Mouse (Mus musculus): ENCODE measurements around the gene Rlim. TPM values are rescaled to one million over a fixed set of nuclear protein-coding genes. Genes with fewer than 3 reads are reported as not detected.

Gene Rlim
- polyA plus RNA-seq, 1 experiment from 2014 or later = 15.5 TPM

- ATAC-seq (peak; percentile 25), DNase-seq (ENCODE audit: low spot score) (peak; percentile 15)
- no peaks in the 10 kb centered on the region for H3K4me1 ChIP-seq (ENCODE audit: insufficient read depth, low read depth, low read length)
- H3K27me3 ChIP-seq (replicated peaks; ENCODE audit: insufficient read depth, low read length) = no peaks in the 10 kb centered on the region
- peak overlapping the region; percentile 97 for H3K27ac ChIP-seq (ENCODE audit: low read length)
- peak overlapping the region; percentile 75 for H3K4me3 ChIP-seq (ENCODE audit: low read depth, low read length)
- 11% methylated on average over 41 of the region's 51 CpGs for WGBS
- H3K36me3 ChIP-seq (ENCODE audit: insufficient read depth, low read length) = no peaks in the 10 kb centered on the region
- peak overlapping the region; percentile 51 for H3K4me2 ChIP-seq (replicated peaks; ENCODE audit: low read depth, low read length)
- H3K9ac ChIP-seq (replicated peaks; ENCODE audit: low read depth) = peak overlapping the region; percentile 80
- no peaks in the 10 kb centered on the region for H3K9me3 ChIP-seq (ENCODE audit: low read length)
- TF ChIP-seq CTCF (IDR thresholded peaks at IDR 0.05) = no peak
- TF ChIP-seq EP300 (IDR thresholded peaks at IDR 0.05) = no peak
These were observed 405 bp downstream of the Rlim start for GRCm38 (mm10) chrX:103980590-103981168.

- 8% methylated on average over 12 of the region's 12 CpGs for WGBS
- peak overlapping the region; percentile 75 for H3K4me3 ChIP-seq (ENCODE audit: low read depth, low read length)
- H3K4me2 ChIP-seq (replicated peaks; ENCODE audit: low read depth, low read length) = peak overlapping the region; percentile 51
- H3K27ac ChIP-seq (ENCODE audit: low read length) = peak overlapping the region; percentile 97
- H3K27me3 ChIP-seq (replicated peaks; ENCODE audit: insufficient read depth, low read length) = no peaks in the 10 kb centered on the region
- H3K36me3 ChIP-seq (ENCODE audit: insufficient read depth, low read length) = no peaks in the 10 kb centered on the region
- peak; percentile 59 for DNase-seq (ENCODE audit: low spot score)
- H3K9me3 ChIP-seq (ENCODE audit: low read length) = no peaks in the 10 kb centered on the region
- ATAC-seq = no peak
- no peak for TF ChIP-seq CTCF (IDR thresholded peaks at IDR 0.05)
- TF ChIP-seq EP300 (IDR thresholded peaks at IDR 0.05) = no peak
- H3K9ac ChIP-seq (replicated peaks; ENCODE audit: low read depth) = peak overlapping the region; percentile 80
- no peaks in the 10 kb centered on the region for H3K4me1 ChIP-seq (ENCODE audit: insufficient read depth, low read depth, low read length)
These were observed 1.0 kb downstream of the Rlim start for GRCm38 (mm10) chrX:103980036-103980435.

GRCm38 (mm10) chrX:103939701-103940100, 41.4 kb downstream of the Rlim start:
- Histone ChIP-seq H3K27me3 (replicated peaks; ENCODE audit: insufficient read depth, low read length) (no peaks in the 10 kb centered on the region), H3K27ac (ENCODE audit: low read length) (no peak overlapping the region), H3K4me1 (ENCODE audit: insufficient read depth, low read depth, low read length) (no peaks in the 10 kb centered on the region), H3K36me3 (ENCODE audit: insufficient read depth, low read length) (no peaks in the 10 kb centered on the region), H3K4me3 (ENCODE audit: low read depth, low read length) (no peak overlapping the region), H3K9me3 (ENCODE audit: low read length) (no peaks in the 10 kb centered on the region), H3K4me2 (replicated peaks; ENCODE audit: low read depth, low read length) (no peak overlapping the region), H3K9ac (replicated peaks; ENCODE audit: low read depth) (no peak overlapping the region)
- ATAC-seq = no peak
- TF ChIP-seq EP300 (IDR thresholded peaks at IDR 0.05) = no peak
- TF ChIP-seq CTCF (IDR thresholded peaks at IDR 0.05) = no peak
- WGBS = 88% methylated on average over 3 of the region's 3 CpGs
- DNase-seq (ENCODE audit: low spot score) = no peak

- Histone ChIP-seq H3K4me2 (replicated peaks; ENCODE audit: low read depth, low read length) (no peak overlapping the region), H3K36me3 (ENCODE audit: insufficient read depth, low read length) (no peaks in the 10 kb centered on the region), H3K27me3 (replicated peaks; ENCODE audit: insufficient read depth, low read length) (no peaks in the 10 kb centered on the region), H3K9me3 (ENCODE audit: low read length) (no peaks in the 10 kb centered on the region), H3K4me3 (ENCODE audit: low read depth, low read length) (no peak overlapping the region), H3K4me1 (ENCODE audit: insufficient read depth, low read depth, low read length) (no peaks in the 10 kb centered on the region), H3K27ac (ENCODE audit: low read length) (no peak overlapping the region), H3K9ac (replicated peaks; ENCODE audit: low read depth) (no peak overlapping the region)
- 17% methylated on average over 3 of the region's 3 CpGs for WGBS
- ATAC-seq (no peak), DNase-seq (ENCODE audit: low spot score) (peak; percentile 30)
- TF ChIP-seq CTCF (IDR thresholded peaks at IDR 0.05) = peak; percentile 56
- no peak for TF ChIP-seq EP300 (IDR thresholded peaks at IDR 0.05)
These were observed 43.8 kb downstream of the Rlim start for GRCm38 (mm10) chrX:103937333-103937732.

- no peak for DNase-seq (ENCODE audit: low spot score)
- ATAC-seq = no peak
- Histone ChIP-seq H3K4me1 (ENCODE audit: insufficient read depth, low read depth, low read length) (no peaks in the 10 kb centered on the region), H3K9me3 (ENCODE audit: low read length) (no peaks in the 10 kb centered on the region), H3K9ac (replicated peaks; ENCODE audit: low read depth) (no peak overlapping the region), H3K4me2 (replicated peaks; ENCODE audit: low read depth, low read length) (no peak overlapping the region), H3K27me3 (replicated peaks; ENCODE audit: insufficient read depth, low read length) (no peaks in the 10 kb centered on the region; the same call in 1 of the 2 replicates), H3K4me3 (ENCODE audit: low read depth, low read length) (no peak overlapping the region), H3K36me3 (ENCODE audit: insufficient read depth, low read length) (no peaks in the 10 kb centered on the region), H3K27ac (ENCODE audit: low read length) (no peak overlapping the region)
- no peak for TF ChIP-seq CTCF (IDR thresholded peaks at IDR 0.05)
- TF ChIP-seq EP300 (IDR thresholded peaks at IDR 0.05) = no peak
- 28% methylated on average over 2 of the region's 2 CpGs for WGBS
These were observed 58.6 kb downstream of the Rlim start for GRCm38 (mm10) chrX:103922436-103922835.

GRCm38 (mm10) chrX:103918954-103919353, 62.1 kb downstream of the Rlim start:
- no peaks in the 10 kb centered on the region for H3K36me3 ChIP-seq (ENCODE audit: insufficient read depth, low read length)
- no peaks in the 10 kb centered on the region for H3K4me1 ChIP-seq (ENCODE audit: insufficient read depth, low read depth, low read length)
- DNase-seq (ENCODE audit: low spot score) (peak; percentile 54), ATAC-seq (no peak; the same call in 1 of the 2 replicates)
- H3K27ac ChIP-seq (ENCODE audit: low read length) = no peak overlapping the region
- no peak overlapping the region for H3K9ac ChIP-seq (replicated peaks; ENCODE audit: low read depth)
- 33% methylated on average over 5 of the region's 5 CpGs for WGBS
- no peak for TF ChIP-seq EP300 (IDR thresholded peaks at IDR 0.05)
- peak; percentile 70 for TF ChIP-seq CTCF (IDR thresholded peaks at IDR 0.05)
- H3K27me3 ChIP-seq (replicated peaks; ENCODE audit: insufficient read depth, low read length) = no peaks in the 10 kb centered on the region; the same call in 1 of the 2 replicates
- no peak overlapping the region for H3K4me3 ChIP-seq (ENCODE audit: low read depth, low read length)
- H3K4me2 ChIP-seq (replicated peaks; ENCODE audit: low read depth, low read length) = no peak overlapping the region
- no peaks in the 10 kb centered on the region for H3K9me3 ChIP-seq (ENCODE audit: low read length)

Measured in lung, postnatal 0 days (tissue).